Mouse (Mus musculus) midbrain, postnatal 0 days (tissue): ENCODE results near the gene Hspa1l. TPM values are rescaled to one million over a fixed set of nuclear protein-coding genes. Genes with fewer than 3 reads are reported as not detected.

Experiments
- ATAC-seq: fragments of 200-750 bp; cut with Nextera tagmentation; 2 replicates; pipeline ENCODE4 v1.8.0; 2017; ENCODE audit warnings: moderate number of reproducible peaks, mild to moderate bottlenecking, moderate TSS enrichment, moderate library complexity; ENCODE audit not compliant: low FRiP score
- DNase-seq: peaks from one replicate; pipeline ENCODE4 v3.0.0-alpha.2; 2015; ENCODE audit warnings: low spot score
- H3K27ac ChIP-seq: fragments of 300-500 bp; sonication (generic); 2 replicates; pipeline ENCODE4 v1.5.1; 2014; ENCODE audit warnings: low read depth, mild to moderate bottlenecking, low read length, mixed read lengths
- H3K27me3 ChIP-seq: fragments of 300-500 bp; sonication (generic); 2 replicates; pipeline ENCODE4 v1.6.1; 2014; ENCODE audit warnings: low read length, control low read depth, mixed read lengths; ENCODE audit not compliant: insufficient read depth
- H3K36me3 ChIP-seq: fragments of 300-500 bp; sonication (generic); 2 replicates; pipeline ENCODE4 v1.6.1; 2014; ENCODE audit warnings: low read length, control low read depth, mixed read lengths; ENCODE audit not compliant: insufficient read depth
- H3K4me1 ChIP-seq: fragments of 300-500 bp; sonication (generic); 2 replicates; pipeline ENCODE4 v1.6.1; 2014; ENCODE audit warnings: mild to moderate bottlenecking, control low read depth, antibody characterized with exemption, low read length, mixed read lengths; ENCODE audit not compliant: insufficient read depth
- H3K4me2 ChIP-seq: fragments of 300-500 bp; sonication (generic); 2 replicates; pipeline ENCODE4 v1.6.1; 2014; ENCODE audit warnings: low read depth, mild to moderate bottlenecking, low read length, mixed read lengths; ENCODE audit not compliant: poor library complexity, severe bottlenecking
- H3K4me3 ChIP-seq: fragments of 300-500 bp; sonication (generic); 2 replicates; pipeline ENCODE4 v1.5.1; 2014; ENCODE audit warnings: low read depth, mild to moderate bottlenecking, low read length, moderate library complexity
- H3K9ac ChIP-seq: fragments of 300-500 bp; sonication (generic); replicated peaks from 2 replicates; pipeline ENCODE4 v1.6.1; 2014; ENCODE audit warnings: mild to moderate bottlenecking, low read length, moderate library complexity, mixed read lengths; ENCODE audit not compliant: poor library complexity, severe bottlenecking
- H3K9me3 ChIP-seq: fragments of 300-500 bp; sonication (generic); 2 replicates; pipeline ENCODE4 v1.6.1; 2016; ENCODE audit warnings: low read length, control low read depth
- CTCF ChIP-seq: IDR thresholded peaks from 2 replicates; pipeline ENCODE4 v1.5.1; 2016; ENCODE audit warnings: antibody characterized with exemption, mild to moderate bottlenecking
- WGBS: fragments of 180-500 bp; shearing (Covaris S2); extraction: QIAGEN DNeasy Blood & Tissue Kit; methylation state at CpG from one replicate; pipeline ENCODE4 v1.1.7; 2014; 5-methylcytosine and 5-hydroxymethylcytosine counted together
- polyA plus RNA-seq: library from polyadenylated mRNA; unstranded; fragments of >200 nt; fragmentation: Nextera tagmentation; extraction: Ambion mirVana; gene quantifications from 2 replicates; pipeline ENCODE4 v1.2.1, GENCODE M21; 2015
- total RNA-seq: library from RNA; depleted of rRNA; stranded (reverse); fragments of >200 nt; gene quantifications from 2 replicates; pipeline ENCODE4 v1.2.3, GENCODE M21; 2014

Gene Hspa1l
- total and polyA plus RNA-seq, 2 experiments from 2014 or later = 0.73 to 1.4 TPM

GRCm38 (mm10) chr17:35016376-35016775 lies 43.9 kb downstream of the Hspa1l start, which contains the start of gene Vwa7:
Gene Vwa7 (plus strand): TSS chr17:35016579.
- no peak within 1 kb of the TSS for H3K27ac ChIP-seq
- H3K9ac ChIP-seq = no peak within 1 kb of the TSS
- WGBS = 50% methylated on average over 12 of the region's 12 CpGs
- no peak for TF ChIP-seq CTCF
- peaks cover 50% of the 10 kb centered on the region for H3K36me3 ChIP-seq
- ATAC-seq (peak; percentile 25; the same call in 1 of the 2 replicates), DNase-seq (peak; percentile 72)
- no peaks in the 10 kb centered on the region for H3K4me1 ChIP-seq
- no peak within 1 kb of the TSS for H3K4me2 ChIP-seq
- no peaks in the 10 kb centered on the region for H3K27me3 ChIP-seq
- H3K4me3 ChIP-seq = no peak within 1 kb of the TSS
- no peaks in the 10 kb centered on the region for H3K9me3 ChIP-seq

GRCm38 (mm10) chr17:35016791-35017705 lies 44.5 kb downstream of the Hspa1l start:
- TF ChIP-seq CTCF = no peak

GRCm38 (mm10) chr17:35017706-35018030 lies 45.2 kb downstream of the Hspa1l start:
- Histone ChIP-seq H3K9ac (no peak overlapping the region), H3K4me1 (no peaks in the 10 kb centered on the region), H3K27ac (no peak overlapping the region), H3K27me3 (no peaks in the 10 kb centered on the region), H3K4me2 (no peak overlapping the region), H3K4me3 (no peak overlapping the region), H3K9me3 (no peaks in the 10 kb centered on the region), H3K36me3 (peaks cover 37% of the 10 kb centered on the region)
- TF ChIP-seq CTCF = no peak
- 72% methylated on average over 14 of the region's 14 CpGs for WGBS
- DNase-seq = no peak
- no peak for ATAC-seq

More at GRCm38 (mm10) chr17:35016791-35017705, 44.5 kb downstream of the Hspa1l start:
- no peaks in the 10 kb centered on the region for H3K27me3 ChIP-seq
- no peak overlapping the region for H3K4me3 ChIP-seq
- no peaks in the 10 kb centered on the region for H3K4me1 ChIP-seq
- no peak overlapping the region for H3K9ac ChIP-seq
- peaks cover 43% of the 10 kb centered on the region for H3K36me3 ChIP-seq
- no peak overlapping the region for H3K4me2 ChIP-seq
- no peaks in the 10 kb centered on the region for H3K9me3 ChIP-seq
- no peak overlapping the region for H3K27ac ChIP-seq
- 82% methylated on average over 10 of the region's 10 CpGs for WGBS
- no peak for DNase-seq
- ATAC-seq = no peak

GRCm38 (mm10) chr17:35018171-35018570 lies 45.7 kb downstream of the Hspa1l start:
- Histone ChIP-seq H3K36me3 (peaks cover 32% of the 10 kb centered on the region), H3K4me2 (no peak overlapping the region), H3K9ac (no peak overlapping the region), H3K9me3 (no peaks in the 10 kb centered on the region), H3K27me3 (no peaks in the 10 kb centered on the region), H3K4me1 (no peaks in the 10 kb centered on the region), H3K27ac (no peak overlapping the region), H3K4me3 (no peak overlapping the region)
- DNase-seq (no peak), ATAC-seq (no peak)
- 86% methylated on average over 3 of the region's 3 CpGs for WGBS
- TF ChIP-seq CTCF = no peak

- Histone ChIP-seq H3K27ac (no peak overlapping the region), H3K4me2 (no peak overlapping the region), H3K9ac (no peak overlapping the region), H3K36me3 (peaks cover 16% of the 10 kb centered on the region), H3K4me1 (no peaks in the 10 kb centered on the region), H3K9me3 (no peaks in the 10 kb centered on the region), H3K27me3 (no peaks in the 10 kb centered on the region), H3K4me3 (no peak overlapping the region)
- DNase-seq = no peak
- no peak for TF ChIP-seq CTCF
- WGBS = 78% methylated on average over 11 of the region's 11 CpGs
- ATAC-seq = no peak
These were observed 47.4 kb downstream of the Hspa1l start for GRCm38 (mm10) chr17:35019894-35020293.

- ATAC-seq (no peak), DNase-seq (no peak)
- no peaks in the 10 kb centered on the region for H3K4me1 ChIP-seq
- H3K27me3 ChIP-seq = no peaks in the 10 kb centered on the region
- H3K36me3 ChIP-seq = peaks cover 10% of the 10 kb centered on the region
- H3K9ac ChIP-seq = no peak overlapping the region; the same call in 1 of the 2 replicates
- no peak overlapping the region for H3K4me2 ChIP-seq
- no peak overlapping the region for H3K4me3 ChIP-seq
- no peak overlapping the region for H3K27ac ChIP-seq
- 82% methylated on average over 8 of the region's 8 CpGs for WGBS
- no peak for TF ChIP-seq CTCF
- H3K9me3 ChIP-seq = no peaks in the 10 kb centered on the region
These were observed 48.0 kb downstream of the Hspa1l start for GRCm38 (mm10) chr17:35020551-35020950.
